In genomic region chr2:131233307-131234126, GRCm38 (mm10) we compare ENCODE assay signal across 8 mouse cellular contexts. TPM values are rescaled to one million over a fixed set of nuclear protein-coding genes. Genes with fewer than 3 reads are reported as not detected.
DNase-seq lines count a peak whose midpoint lies in the region; ATAC-seq lines count a peak whose summit lies in the region.

TSS of gene Mavs (plus strand) at chr2:131234063.

- no peaks in the 10 kb centered on the region for H3K9me3 ChIP-seq in heart, embryonic 10.5 days
- no peaks in the 10 kb centered on the region for H3K9me3 ChIP-seq in kidney, embryonic 15.5 days (replicated peaks)

- H3K4me1 ChIP-seq in heart, embryonic 10.5 days = peaks cover 34% of the 10 kb centered on the region
- peaks cover 34% of the 10 kb centered on the region for H3K4me1 ChIP-seq in kidney, embryonic 15.5 days

- H3K4me3 ChIP-seq in heart, embryonic 10.5 days = peak within 1 kb of the TSS; percentile 73
- H3K4me3 ChIP-seq in kidney, embryonic 15.5 days (replicated peaks) = peak within 1 kb of the TSS; percentile 74

- peak within 1 kb of the TSS; percentile 68 for H3K9ac ChIP-seq in kidney, embryonic 15.5 days

- H3K4me2 ChIP-seq in kidney, embryonic 15.5 days = peak within 1 kb of the TSS; percentile 86

- ATAC-seq in erythroblast, adult 5-6 weeks (replicated peaks; ENCODE audit: low FRiP score, poor library complexity, severe bottlenecking) = peak; percentile 88
- ATAC-seq in kidney, embryonic 15.5 days (replicated peaks; ENCODE audit: low FRiP score) = peak; percentile 100
- peak; percentile 99 for ATAC-seq in monocyte, adult 5-6 weeks (replicated peaks; ENCODE audit: insufficient number of reproducible peaks, low FRiP score, low TSS enrichment, poor library complexity, severe bottlenecking)

- 14% methylated on average over 29 of the region's 29 CpGs for WGBS in heart, embryonic 10.5 days
- WGBS in kidney, embryonic 15.5 days = 9% methylated on average over 29 of the region's 29 CpGs

- H3K27me3 ChIP-seq in heart, embryonic 10.5 days (ENCODE audit: insufficient read depth, poor library complexity, severe bottlenecking) = no peaks in the 10 kb centered on the region
- H3K27me3 ChIP-seq in kidney, embryonic 15.5 days = no peaks in the 10 kb centered on the region

- H3K36me3 ChIP-seq in heart, embryonic 10.5 days = peaks cover 6% of the 10 kb centered on the region; the same call in 1 of the 2 replicates
- peaks cover 20% of the 10 kb centered on the region; the same call in 1 of the 2 replicates for H3K36me3 ChIP-seq in kidney, embryonic 15.5 days

- peak within 1 kb of the TSS; percentile 90 for H3K27ac ChIP-seq in heart, embryonic 10.5 days
- H3K27ac ChIP-seq in kidney, embryonic 15.5 days = peak within 1 kb of the TSS; percentile 91

- DNase-seq in B cell, adult 2 months = peak; percentile 92 to 94
- DNase-seq in brain, adult 2 months (ENCODE audit: low read depth, low spot score) = peak; percentile 98
- DNase-seq in heart, embryonic 10.5 days (ENCODE audit: low spot score) = peak; percentile 99
- DNase-seq in liver = peak; percentile 99
- DNase-seq in spleen, postnatal 4 days (ENCODE audit: low spot score in 2 of 2) = peak; percentile 97

RNA-seq across cellular contexts. Expression of gene Mavs, which starts in this region (rescaled TPM):
- total RNA-seq in erythroblast, adult 5-6 weeks (2015; ENCODE audit: low replicate concordance) = 24.6 and 32.8 TPM in 2 replicates
- 20.9 and 22.6 TPM in 2 replicates for total RNA-seq in erythroblast, adult 5-6 weeks (2017; ENCODE audit: low replicate concordance)
- polyA plus RNA-seq in heart, embryonic 10.5 days (2016; fragmentation: Nextera tagmentation; extraction: Ambion mirVana) = 20.3 and 21.6 TPM in 2 replicates
- 27.8 and 30.2 TPM in 2 replicates for polyA plus RNA-seq in kidney, embryonic 15.5 days (2015; fragmentation: Nextera tagmentation; extraction: Ambion mirVana)
- total RNA-seq in monocyte, adult 5-6 weeks (2017) = 8.0 to 16.9 TPM (median 9.0 TPM) in 3 replicates

Comparison
In these comparisons a context has a peak if more than half of its experiments do, and no peak if none do; other contexts are left out.
1. Peak in every context shown above with its lines: DNase-seq, ATAC-seq, H3K4me3 ChIP-seq and H3K27ac ChIP-seq.